Mouse (Mus musculus) Patski (cell line): Measurements from ENCODE around the gene Eng. TPM values are rescaled to one million over a fixed set of nuclear protein-coding genes. Genes with fewer than 3 reads are reported as not detected.

Source experiments
- ATAC-seq: fragments of 100-300 bp; one replicate; pipeline ENCODE4 v1.8.0; 2021
- CTCF ChIA-PET: fragments of 350-600 bp; sonication (Branson Sonifier 250); formaldehyde crosslinking; loops from one replicate; lab custom pipeline; 2022; ENCODE audit warnings: inconsistent platforms; lab: Charles Lee
- POLR2A ChIA-PET: fragments of 350-600 bp; sonication (Branson Sonifier 250); formaldehyde crosslinking; loops from one replicate; lab custom pipeline; 2022; ENCODE audit warnings: antibody characterized with exemption, inconsistent platforms; lab: Charles Lee
- DNase-seq: peaks from one replicate; pipeline ENCODE4 v3.0.0-alpha.2; 2011; ENCODE audit warnings: low read depth, low spot score
- H3K27me3 ChIP-seq: fragments of 371-371 bp; one replicate; pipeline ENCODE4 v1.5.1; 2021
- CTCF ChIP-seq: fragments of 100-300 bp; IDR thresholded peaks from one replicate; pipeline ENCODE4 v1.5.1; 2021
- in situ Hi-C: fragments of 300-500 bp; cut with MboI; formaldehyde crosslinking; loops from 3 replicates; pipeline ENCODE4 v1.11.1; 2018; ENCODE audit warnings: low pct_unique_long_range_greater_than_20kb, mixed read lengths
- polyA plus RNA-seq: library from polyadenylated mRNA; unstranded; gene quantifications from one replicate; pipeline ENCODE4 v1.2.3, GENCODE M21; 2021

Eng gene
- polyA plus RNA-seq, 1 experiment from 2014 or later = 1.5 TPM

DNA sequence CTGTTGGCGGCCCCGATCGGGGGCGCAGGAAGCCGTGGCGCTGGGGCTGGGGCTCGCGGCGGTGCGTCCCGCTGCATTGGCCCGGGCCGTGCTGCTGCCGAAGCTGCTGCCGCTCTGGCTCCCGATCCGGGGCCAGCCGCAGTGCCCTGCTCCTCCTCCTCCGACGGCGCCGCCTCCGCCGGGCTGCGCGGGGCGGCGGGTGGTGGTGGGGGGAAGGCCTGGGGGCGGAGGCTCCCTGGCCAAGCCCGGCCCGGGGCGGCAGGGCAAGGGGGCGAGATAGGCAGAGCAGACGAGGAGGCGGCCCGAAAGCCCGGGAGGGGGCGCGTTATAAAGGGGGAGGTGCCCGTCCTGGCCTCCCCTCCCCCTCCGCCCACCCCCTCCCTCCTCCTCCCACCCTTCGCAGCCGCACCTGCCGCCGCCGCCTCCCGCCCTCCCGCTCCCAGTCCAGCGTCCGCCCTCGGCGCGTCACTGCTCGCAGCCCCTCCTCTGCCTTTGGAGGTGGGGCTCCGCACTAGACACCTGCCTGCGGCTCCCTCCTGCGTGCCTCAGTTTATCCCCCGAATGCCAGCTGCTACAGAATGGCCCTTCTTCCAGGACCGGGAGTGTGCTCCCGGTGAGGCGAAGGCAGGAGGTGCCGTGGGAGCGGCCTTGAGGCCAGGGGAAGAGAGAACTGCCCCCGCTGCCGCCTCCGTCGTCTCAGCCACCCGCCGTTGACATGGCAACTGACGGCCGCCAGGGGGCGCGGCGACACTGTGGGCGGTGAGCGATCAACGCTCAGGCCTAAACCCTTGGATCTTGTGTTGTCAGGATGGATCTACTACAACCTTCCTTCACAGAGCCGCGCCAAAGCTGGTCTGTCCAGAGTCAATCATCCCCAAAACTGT lies 66.8 kb downstream of the Eng start, which contains the start of gene Cdk9:
Gene Cdk9, minus strand, starts transcription at position 143 of the 884 bp plus-strand sequence.
- H3K27me3 ChIP-seq = no peaks in the 10 kb centered on the region
- in situ Hi-C loops = loop anchor here (5.0 kb wide), 2 partner anchors 44 to 139 kb away; partner anchors contain the start of gene Tor2a
- ChIA-PET POLR2A (interaction anchor here (0.6 to 2.8 kb wide), 4 partner anchors 37 to 103 kb away, joined by 4 to 15 read pairs (median 4); partner anchors contain the start of gene Tor2a), CTCF (interaction anchor here (0.8 to 1.9 kb wide), 7 partner anchors 24 to 225 kb away, joined by 3 to 14 read pairs (median 4); partner anchors contain the start of gene Tor2a)
- ATAC-seq (peak; percentile 70), DNase-seq (no peak)
- no peak for TF ChIP-seq CTCF

DNA sequence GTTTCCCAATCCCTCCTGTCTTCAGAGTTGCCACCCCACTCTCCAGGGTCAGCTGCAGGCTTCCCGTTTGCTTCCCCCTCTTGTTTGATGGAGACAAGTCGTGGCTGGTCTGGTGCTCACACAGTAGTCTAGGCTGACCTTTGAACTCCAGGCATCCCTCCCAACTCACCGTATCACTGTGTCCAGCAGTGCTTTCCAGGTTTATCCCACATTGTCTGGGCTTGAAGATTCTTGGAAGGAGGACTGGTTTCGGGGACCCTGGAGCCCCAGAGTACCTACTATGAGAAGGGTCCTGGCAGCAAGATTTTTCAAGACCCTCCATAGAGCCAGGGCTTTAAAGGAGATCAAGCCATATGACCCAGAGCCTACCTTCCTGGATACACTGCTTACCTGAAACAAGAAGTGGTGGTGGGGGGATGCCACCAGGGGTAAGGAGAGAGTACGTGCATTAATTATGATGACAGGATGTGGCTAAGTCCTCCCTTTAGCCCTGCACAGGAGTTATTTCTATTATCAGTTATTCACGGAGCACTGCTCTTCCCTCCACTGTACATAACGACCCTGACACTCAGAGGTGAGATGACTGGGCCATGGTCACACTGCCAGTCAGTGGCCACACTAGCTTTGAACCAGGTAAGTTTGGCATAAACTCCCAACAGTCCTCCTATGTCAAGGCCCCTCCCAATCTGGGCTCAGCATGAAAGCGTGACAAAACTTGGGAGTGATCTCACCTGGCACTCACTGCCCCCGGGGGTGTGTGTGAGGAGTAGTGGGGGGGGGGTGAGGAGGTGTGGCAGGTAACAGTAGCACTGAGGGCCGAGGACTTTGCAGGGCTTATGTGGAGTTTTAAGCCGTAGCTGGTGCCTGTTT lies 68.0 kb downstream of the Eng start:
- ChIA-PET CTCF (interaction anchor here (0.8 to 3.7 kb wide), 10 partner anchors 15 to 224 kb away, joined by 3 to 27 read pairs (median 4); partner anchors contain the start of gene Tor2a), POLR2A (interaction anchor here (0.5 to 2.8 kb wide), 3 partner anchors 35 to 198 kb away, joined by 4 to 15 read pairs (median 4); partner anchors contain the start of gene Tor2a)
- H3K27me3 ChIP-seq = no peaks in the 10 kb centered on the region
- ATAC-seq (no peak), DNase-seq (no peak)
- TF ChIP-seq CTCF = no peak
- in situ Hi-C loops = loop anchor here (5.0 kb wide), 2 partner anchors 43 to 138 kb away; partner anchors contain the start of gene Tor2a

DNA sequence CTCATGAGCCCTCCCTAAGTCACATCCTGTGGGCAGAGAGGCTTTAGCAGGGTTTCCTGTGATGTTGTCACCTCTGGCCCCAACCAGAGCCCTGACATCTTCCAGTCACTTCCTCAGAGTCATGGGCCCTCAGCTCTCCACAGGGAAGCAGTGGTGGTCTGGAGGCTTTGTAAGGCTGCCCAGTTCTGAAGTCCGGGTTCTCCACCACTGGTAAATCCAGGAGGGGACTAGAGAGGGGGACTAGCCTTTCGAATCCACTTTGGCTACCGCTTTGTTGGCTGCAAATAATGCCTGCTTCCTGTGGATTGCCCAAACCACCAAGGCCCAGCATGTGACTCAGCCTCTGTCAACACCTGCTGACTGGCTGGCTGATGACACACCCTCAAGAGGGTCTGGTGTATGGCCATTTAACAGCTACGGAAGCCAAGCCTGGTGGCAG lies 68.6 kb downstream of the Eng start:
- no peak for TF ChIP-seq CTCF
- in situ Hi-C loops = loop anchor here (5.0 kb wide), 2 partner anchors 42 to 137 kb away; partner anchors contain the start of gene Tor2a
- ATAC-seq (no peak), DNase-seq (no peak)
- H3K27me3 ChIP-seq = no peaks in the 10 kb centered on the region
- ChIA-PET POLR2A (interaction anchor here (2.8 kb wide), 1 partner anchor 41 kb away, joined by 15 read pairs; the partner anchor contains the start of gene Tor2a), CTCF (interaction anchor here (1.0 to 3.7 kb wide), 4 partner anchors 14 to 143 kb away, joined by 3 to 27 read pairs (median 4); partner anchors contain the start of gene Tor2a)

DNA sequence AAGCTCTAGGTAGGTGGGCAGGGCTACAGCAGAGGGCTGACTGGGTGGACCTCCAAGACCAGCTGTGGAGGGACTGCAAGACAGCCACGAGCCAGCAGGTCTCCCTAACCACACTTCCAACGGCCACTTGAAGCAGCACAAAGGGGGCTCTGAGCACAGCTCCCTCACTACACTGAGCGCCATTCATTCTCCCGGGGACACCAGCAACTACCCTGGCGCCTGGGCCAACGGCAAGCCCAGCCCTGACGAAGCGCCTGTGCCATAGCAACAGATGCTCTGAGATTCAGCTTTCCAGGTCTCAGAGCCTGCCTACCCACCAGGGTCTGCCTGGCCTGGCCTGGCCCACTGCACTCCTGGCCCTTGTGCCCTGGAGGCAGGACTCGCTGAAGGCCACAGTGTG lies 72.4 kb downstream of the Eng start:
- no peak for TF ChIP-seq CTCF
- no peak for DNase-seq
- ChIA-PET POLR2A (no interaction called here), CTCF (no interaction called here)
- peak; percentile 14 for ATAC-seq
- in situ Hi-C loops = no loop called here
- no peaks in the 10 kb centered on the region for H3K27me3 ChIP-seq

DNA sequence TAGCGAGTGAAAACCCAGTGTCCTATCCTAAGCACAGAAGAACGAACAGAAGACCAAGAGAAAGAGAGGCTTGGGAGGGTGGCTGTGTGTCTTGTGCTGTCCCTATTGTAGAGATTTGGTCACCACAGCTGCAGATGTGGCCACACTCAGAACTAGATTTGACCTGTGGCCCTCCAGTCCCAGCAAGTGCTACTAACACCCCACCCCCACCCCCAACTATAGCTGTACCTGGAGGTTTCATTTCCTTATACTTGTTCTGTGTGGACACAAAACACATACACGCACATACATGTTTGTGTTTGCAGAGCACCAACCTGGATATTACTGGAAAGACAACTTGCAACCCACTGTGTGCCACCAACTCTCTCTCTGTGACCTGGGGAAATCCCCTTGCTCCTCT lies 73.7 kb downstream of the Eng start:
- POLR2A ChIA-PET = no interaction called here
- no peak for TF ChIP-seq CTCF
- H3K27me3 ChIP-seq = no peaks in the 10 kb centered on the region
- ATAC-seq (no peak), DNase-seq (no peak)
- in situ Hi-C loops = no loop called here
- CTCF ChIA-PET = no interaction called here

DNA sequence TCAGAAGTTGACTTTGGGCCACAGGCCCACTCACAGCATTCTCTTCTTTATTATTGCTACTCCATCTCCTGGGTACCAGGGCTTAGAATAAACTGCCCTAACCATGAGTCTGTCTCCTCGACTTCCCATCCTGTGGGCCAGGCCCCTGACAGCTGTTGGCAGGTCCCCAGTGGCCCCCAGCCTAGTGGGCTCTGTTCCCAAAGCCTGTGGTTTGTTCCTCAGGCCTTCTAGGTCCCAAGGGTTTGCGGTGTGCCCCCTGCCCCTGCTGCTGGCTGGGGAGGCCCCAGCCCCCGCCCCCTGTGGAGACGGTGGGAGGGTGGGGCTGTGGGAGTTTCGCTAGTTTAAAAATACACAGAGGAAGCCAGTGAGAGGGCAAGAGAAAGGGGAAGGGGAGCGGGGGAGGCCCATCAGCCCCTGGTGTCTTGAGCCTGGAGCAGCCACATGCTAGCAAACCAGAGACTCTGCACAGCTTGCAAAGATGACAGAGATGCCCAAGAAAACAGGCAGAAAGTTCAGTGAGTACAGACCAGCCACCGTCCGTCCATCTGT lies 74.4 kb downstream of the Eng start, which contains the start of gene Sh2d3c:
Gene Sh2d3c, plus strand, starts transcription at position 375 of the 549 bp plus-strand sequence.
- no peak for ATAC-seq
- POLR2A ChIA-PET = no interaction called here

DNA sequence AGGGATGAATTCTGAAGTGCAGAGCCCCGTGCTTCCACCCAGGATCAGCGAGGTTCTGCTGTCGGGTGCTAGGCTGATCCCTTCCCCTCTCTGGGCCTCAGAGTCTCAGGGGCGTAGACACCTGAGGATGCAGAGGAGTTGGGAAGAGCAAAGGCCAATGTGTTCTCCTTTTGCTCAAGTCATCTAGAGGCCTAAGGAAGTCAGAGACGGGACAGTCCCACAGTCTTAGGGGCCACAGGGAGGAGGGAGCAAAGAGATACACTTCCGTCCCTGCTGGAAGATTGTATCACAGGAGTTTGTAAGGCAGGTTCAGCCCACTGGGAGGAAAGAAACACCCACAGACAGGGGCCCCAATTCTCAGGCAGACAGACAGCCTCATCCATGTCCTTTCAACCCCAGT lies 75.7 kb downstream of the Eng start:
- ChIA-PET CTCF (no interaction called here), POLR2A (no interaction called here)
- in situ Hi-C loops = no loop called here
- H3K27me3 ChIP-seq = no peaks in the 10 kb centered on the region
- ATAC-seq (no peak), DNase-seq (no peak)
- no peak for TF ChIP-seq CTCF

More for the DNA sequence above, 74.4 kb downstream of the Eng start, which contains the start of gene Sh2d3c:
- in situ Hi-C loops = no loop called here
- H3K27me3 ChIP-seq = no peaks in the 10 kb centered on the region
- TF ChIP-seq CTCF = no peak
- CTCF ChIA-PET = no interaction called here
- DNase-seq = no peak

DNA sequence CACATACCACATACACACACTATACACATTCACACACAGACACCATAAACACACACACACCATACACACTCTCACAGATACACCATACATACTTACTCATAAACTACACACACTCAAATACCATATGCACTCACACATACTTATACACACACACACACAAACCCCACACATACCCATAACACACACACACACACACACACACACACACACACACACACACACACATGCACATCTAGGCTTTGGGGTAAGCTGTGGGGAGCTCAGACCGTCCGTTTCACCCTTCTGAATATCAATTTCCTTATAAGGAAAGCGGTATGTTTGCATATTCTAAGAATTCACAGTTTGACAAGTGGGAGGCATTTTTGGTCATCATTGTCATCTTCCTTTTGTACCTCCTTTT lies 76.2 kb downstream of the Eng start:
- in situ Hi-C loops = no loop called here
- no peaks in the 10 kb centered on the region for H3K27me3 ChIP-seq
- no peak for DNase-seq
- no peak for TF ChIP-seq CTCF
- POLR2A ChIA-PET = no interaction called here
- CTCF ChIA-PET = no interaction called here
- no peak for ATAC-seq

DNA sequence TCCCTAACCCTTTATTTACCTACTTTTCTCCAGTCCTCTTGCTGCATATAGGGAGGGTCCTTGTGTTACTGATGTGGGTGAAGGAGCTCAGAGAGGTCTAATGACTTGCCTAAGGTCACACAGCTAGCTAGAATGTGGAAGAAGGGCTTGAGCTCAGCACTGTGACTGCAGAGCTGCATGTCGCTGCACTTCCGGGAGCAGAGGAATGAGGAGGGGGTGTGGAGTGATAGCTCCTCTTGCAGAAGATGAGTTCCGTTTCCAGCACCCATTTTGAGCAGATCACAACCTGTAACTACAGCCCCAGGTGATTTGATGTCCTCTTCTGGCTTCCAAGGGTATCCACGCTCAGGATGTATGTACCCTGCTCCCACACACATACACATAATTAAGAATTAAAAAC lies 77.8 kb downstream of the Eng start:
- in situ Hi-C loops = no loop called here
- ChIA-PET CTCF (interaction anchor here (1.2 kb wide), 1 partner anchor 24 kb away, joined by 3 read pairs; no protein-coding TSS in a partner anchor), POLR2A (no interaction called here)
- TF ChIP-seq CTCF = no peak
- no peaks in the 10 kb centered on the region for H3K27me3 ChIP-seq
- DNase-seq (no peak), ATAC-seq (no peak)
